Mouse (Mus musculus): ENCODE measurements at regions not wholly inside any gene's neighbourhood (a gene's known extent, or its start where the extent isn't known, plus 50 kb on each side); places are given as distances from the start of the nearest gene placed in this dataset.

GRCm38 (mm10) chr1:69429632-69430031 is 257.4 kb downstream of the Ikzf2 start:
- H3K27me3 ChIP-seq (ENCODE audit: control insufficient read depth, insufficient read depth, low read length): no peaks in the 10 kb centered on the region
- no peaks in the 10 kb centered on the region for H3K9me3 ChIP-seq (ENCODE audit: control insufficient read depth, low read depth, low read length)
- no peak for ATAC-seq (ENCODE audit: insufficient number of reproducible peaks, insufficient read depth, low FRiP score, low read depth)
- H3K9ac ChIP-seq (replicated peaks; ENCODE audit: low read depth, low read length): no peak overlapping the region
- H3K27ac ChIP-seq (ENCODE audit: low read length): no peak overlapping the region
- no peak overlapping the region for H3K4me3 ChIP-seq (ENCODE audit: low read depth, low read length)
- H3K4me2 ChIP-seq (replicated peaks; ENCODE audit: low read depth, low read length): no peak overlapping the region
- H3K4me1 ChIP-seq (ENCODE audit: control insufficient read depth, insufficient read depth, low read length): no peaks in the 10 kb centered on the region
- H3K36me3 ChIP-seq (ENCODE audit: control insufficient read depth, insufficient read depth, low read length): no peaks in the 10 kb centered on the region
- 74% methylated on average over 5 of the region's 5 CpGs for WGBS

- Histone ChIP-seq H3K9ac (replicated peaks; ENCODE audit: low read depth, low read length) (no peak overlapping the region), H3K36me3 (ENCODE audit: control insufficient read depth, insufficient read depth, low read length) (no peaks in the 10 kb centered on the region), H3K27me3 (ENCODE audit: control insufficient read depth, insufficient read depth, low read length) (no peaks in the 10 kb centered on the region), H3K4me1 (ENCODE audit: control insufficient read depth, insufficient read depth, low read length) (no peaks in the 10 kb centered on the region), H3K4me2 (replicated peaks; ENCODE audit: low read depth, low read length) (no peak overlapping the region), H3K27ac (ENCODE audit: low read length) (no peak overlapping the region), H3K4me3 (ENCODE audit: low read depth, low read length) (no peak overlapping the region), H3K9me3 (ENCODE audit: control insufficient read depth, low read depth, low read length) (peaks cover 4% of the 10 kb centered on the region; the same call in 1 of the 2 replicates)
- 84% methylated on average over 2 of the region's 2 CpGs for WGBS
- no peak for ATAC-seq (ENCODE audit: insufficient number of reproducible peaks, insufficient read depth, low FRiP score, low read depth)
These were observed 289.4 kb downstream of the Ikzf2 start for GRCm38 (mm10) chr1:69397676-69398075.

GRCm38 (mm10) chr1:69382374-69382773 is 274.5 kb upstream of the Erbb4 start:
- Histone ChIP-seq H3K27me3 (ENCODE audit: control insufficient read depth, insufficient read depth, low read length) (no peaks in the 10 kb centered on the region), H3K36me3 (ENCODE audit: control insufficient read depth, insufficient read depth, low read length) (no peaks in the 10 kb centered on the region), H3K4me2 (replicated peaks; ENCODE audit: low read depth, low read length) (no peak overlapping the region), H3K4me1 (ENCODE audit: control insufficient read depth, insufficient read depth, low read length) (no peaks in the 10 kb centered on the region), H3K9ac (replicated peaks; ENCODE audit: low read depth, low read length) (no peak overlapping the region), H3K4me3 (ENCODE audit: low read depth, low read length) (no peak overlapping the region), H3K27ac (ENCODE audit: low read length) (no peak overlapping the region), H3K9me3 (ENCODE audit: control insufficient read depth, low read depth, low read length) (peaks cover 6% of the 10 kb centered on the region; the same call in 1 of the 2 replicates)
- ATAC-seq (ENCODE audit: insufficient number of reproducible peaks, insufficient read depth, low FRiP score, low read depth): no peak
- 89% methylated on average over 1 of the region's 1 CpGs for WGBS

- no peak for ATAC-seq (ENCODE audit: insufficient number of reproducible peaks, insufficient read depth, low FRiP score, low read depth)
- WGBS: 84% methylated on average over 7 of the region's 7 CpGs
- H3K9me3 ChIP-seq (ENCODE audit: control insufficient read depth, low read depth, low read length): peaks cover 8% of the 10 kb centered on the region; the same call in 1 of the 2 replicates
- H3K27me3 ChIP-seq (ENCODE audit: control insufficient read depth, insufficient read depth, low read length): no peaks in the 10 kb centered on the region
- no peaks in the 10 kb centered on the region for H3K4me1 ChIP-seq (ENCODE audit: control insufficient read depth, insufficient read depth, low read length)
- no peak overlapping the region for H3K4me3 ChIP-seq (ENCODE audit: low read depth, low read length)
- no peak overlapping the region for H3K9ac ChIP-seq (replicated peaks; ENCODE audit: low read depth, low read length)
- H3K36me3 ChIP-seq (ENCODE audit: control insufficient read depth, insufficient read depth, low read length): no peaks in the 10 kb centered on the region
- H3K27ac ChIP-seq (ENCODE audit: low read length): no peak overlapping the region
- no peak overlapping the region for H3K4me2 ChIP-seq (replicated peaks; ENCODE audit: low read depth, low read length)
These were observed 271.9 kb upstream of the Erbb4 start for GRCm38 (mm10) chr1:69379741-69380140.

- H3K4me1 ChIP-seq (ENCODE audit: control insufficient read depth, insufficient read depth, low read length): no peaks in the 10 kb centered on the region
- H3K27me3 ChIP-seq (ENCODE audit: control insufficient read depth, insufficient read depth, low read length): no peaks in the 10 kb centered on the region
- H3K27ac ChIP-seq (ENCODE audit: low read length): no peak overlapping the region
- H3K4me2 ChIP-seq (replicated peaks; ENCODE audit: low read depth, low read length): no peak overlapping the region
- H3K9ac ChIP-seq (replicated peaks; ENCODE audit: low read depth, low read length): no peak overlapping the region
- ATAC-seq (ENCODE audit: insufficient number of reproducible peaks, insufficient read depth, low FRiP score, low read depth): no peak
- H3K9me3 ChIP-seq (ENCODE audit: control insufficient read depth, low read depth, low read length): peaks cover 8% of the 10 kb centered on the region; the same call in 1 of the 2 replicates
- WGBS: 95% methylated on average over 46 of the region's 46 CpGs
- no peaks in the 10 kb centered on the region for H3K36me3 ChIP-seq (ENCODE audit: control insufficient read depth, insufficient read depth, low read length)
- H3K4me3 ChIP-seq (ENCODE audit: low read depth, low read length): no peak overlapping the region
These were observed 269.3 kb upstream of the Erbb4 start for GRCm38 (mm10) chr1:69376923-69377706.

GRCm38 (mm10) chr1:69375246-69375645 is 267.4 kb upstream of the Erbb4 start:
- WGBS: 43% methylated on average over 1 of the region's 1 CpGs
- H3K36me3 ChIP-seq (ENCODE audit: control insufficient read depth, insufficient read depth, low read length): no peaks in the 10 kb centered on the region
- no peak overlapping the region for H3K27ac ChIP-seq (ENCODE audit: low read length)
- peaks cover 8% of the 10 kb centered on the region; the same call in 1 of the 2 replicates for H3K9me3 ChIP-seq (ENCODE audit: control insufficient read depth, low read depth, low read length)
- no peak overlapping the region for H3K4me2 ChIP-seq (replicated peaks; ENCODE audit: low read depth, low read length)
- H3K4me3 ChIP-seq (ENCODE audit: low read depth, low read length): no peak overlapping the region
- H3K27me3 ChIP-seq (ENCODE audit: control insufficient read depth, insufficient read depth, low read length): no peaks in the 10 kb centered on the region
- H3K9ac ChIP-seq (replicated peaks; ENCODE audit: low read depth, low read length): no peak overlapping the region
- ATAC-seq (ENCODE audit: insufficient number of reproducible peaks, insufficient read depth, low FRiP score, low read depth): no peak
- H3K4me1 ChIP-seq (ENCODE audit: control insufficient read depth, insufficient read depth, low read length): no peaks in the 10 kb centered on the region

- Histone ChIP-seq H3K9ac (replicated peaks; ENCODE audit: low read depth, low read length) (no peak overlapping the region), H3K4me1 (ENCODE audit: control insufficient read depth, insufficient read depth, low read length) (no peaks in the 10 kb centered on the region), H3K27ac (ENCODE audit: low read length) (no peak overlapping the region), H3K9me3 (ENCODE audit: control insufficient read depth, low read depth, low read length) (no peaks in the 10 kb centered on the region), H3K27me3 (ENCODE audit: control insufficient read depth, insufficient read depth, low read length) (no peaks in the 10 kb centered on the region), H3K4me2 (replicated peaks; ENCODE audit: low read depth, low read length) (no peak overlapping the region), H3K36me3 (ENCODE audit: control insufficient read depth, insufficient read depth, low read length) (no peaks in the 10 kb centered on the region), H3K4me3 (ENCODE audit: low read depth, low read length) (no peak overlapping the region)
- 92% methylated on average over 2 of the region's 2 CpGs for WGBS
- no peak for ATAC-seq (ENCODE audit: insufficient number of reproducible peaks, insufficient read depth, low FRiP score, low read depth)
These were observed 262.2 kb upstream of the Erbb4 start for GRCm38 (mm10) chr1:69370078-69370477.

- no peaks in the 10 kb centered on the region for H3K4me1 ChIP-seq (ENCODE audit: control insufficient read depth, insufficient read depth, low read length)
- no peaks in the 10 kb centered on the region for H3K27me3 ChIP-seq (ENCODE audit: control insufficient read depth, insufficient read depth, low read length)
- H3K27ac ChIP-seq (ENCODE audit: low read length): no peak overlapping the region
- ATAC-seq (ENCODE audit: insufficient number of reproducible peaks, insufficient read depth, low FRiP score, low read depth): no peak
- no peak overlapping the region for H3K4me2 ChIP-seq (replicated peaks; ENCODE audit: low read depth, low read length)
- H3K4me3 ChIP-seq (ENCODE audit: low read depth, low read length): no peak overlapping the region
- H3K36me3 ChIP-seq (ENCODE audit: control insufficient read depth, insufficient read depth, low read length): no peaks in the 10 kb centered on the region
- 60% methylated on average over 1 of the region's 1 CpGs for WGBS
- no peak overlapping the region for H3K9ac ChIP-seq (replicated peaks; ENCODE audit: low read depth, low read length)
- no peaks in the 10 kb centered on the region for H3K9me3 ChIP-seq (ENCODE audit: control insufficient read depth, low read depth, low read length)
These were observed 259.7 kb upstream of the Erbb4 start for GRCm38 (mm10) chr1:69367531-69367930.

GRCm38 (mm10) chr1:69364069-69364468 is 256.2 kb upstream of the Erbb4 start:
- no peak overlapping the region for H3K4me2 ChIP-seq (replicated peaks; ENCODE audit: low read depth, low read length)
- H3K4me3 ChIP-seq (ENCODE audit: low read depth, low read length): no peak overlapping the region
- ATAC-seq (ENCODE audit: insufficient number of reproducible peaks, insufficient read depth, low FRiP score, low read depth): no peak
- H3K27me3 ChIP-seq (ENCODE audit: control insufficient read depth, insufficient read depth, low read length): no peaks in the 10 kb centered on the region
- H3K27ac ChIP-seq (ENCODE audit: low read length): no peak overlapping the region
- H3K4me1 ChIP-seq (ENCODE audit: control insufficient read depth, insufficient read depth, low read length): no peaks in the 10 kb centered on the region
- H3K9me3 ChIP-seq (ENCODE audit: control insufficient read depth, low read depth, low read length): no peaks in the 10 kb centered on the region
- H3K36me3 ChIP-seq (ENCODE audit: control insufficient read depth, insufficient read depth, low read length): no peaks in the 10 kb centered on the region
- no peak overlapping the region for H3K9ac ChIP-seq (replicated peaks; ENCODE audit: low read depth, low read length)

All from stomach, embryonic 14.5 days (tissue).